Mouse (Mus musculus): Measurements from ENCODE around the gene Olfr1275. TPM values are rescaled to one million over a fixed set of nuclear protein-coding genes. Genes with fewer than 3 reads are reported as not detected.

Gene Olfr1275
- total RNA-seq (2021): not detected
- long read RNA-seq, experiment 1: 0 reads
- long read RNA-seq, experiment 2: 0 reads

DNA sequence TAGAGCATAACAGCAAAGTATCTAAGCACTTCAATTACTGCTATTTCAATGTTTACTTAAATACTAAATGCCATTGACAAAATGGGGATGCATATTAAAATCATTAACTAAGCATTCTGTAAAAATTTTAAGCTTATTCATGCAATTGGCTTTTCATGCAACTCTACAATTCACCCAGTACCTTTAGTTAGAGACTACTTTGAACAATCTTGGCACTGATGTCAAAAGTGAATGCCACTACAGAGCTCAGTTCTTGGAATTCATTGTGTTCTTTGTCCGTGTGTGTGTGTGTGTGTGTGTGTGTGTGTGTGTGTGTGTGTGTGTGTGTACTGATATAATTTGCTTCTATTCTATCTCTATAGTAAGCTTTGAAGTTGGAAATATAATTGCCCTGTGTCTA lies at the start of gene Olfr1275:
Gene Olfr1275, minus strand, starts transcription at position 101 of the 400 bp plus-strand sequence.
- no peak for DNase-seq

- no peak for DNase-seq
Measured at GRCm38 (mm10) chr2:111274006-111274405, 38.9 kb upstream of the Olfr1275 start, which contains the start of gene Olfr1277. Gene Olfr1277, minus strand, starts transcription at chr2:111274106.

DNA sequence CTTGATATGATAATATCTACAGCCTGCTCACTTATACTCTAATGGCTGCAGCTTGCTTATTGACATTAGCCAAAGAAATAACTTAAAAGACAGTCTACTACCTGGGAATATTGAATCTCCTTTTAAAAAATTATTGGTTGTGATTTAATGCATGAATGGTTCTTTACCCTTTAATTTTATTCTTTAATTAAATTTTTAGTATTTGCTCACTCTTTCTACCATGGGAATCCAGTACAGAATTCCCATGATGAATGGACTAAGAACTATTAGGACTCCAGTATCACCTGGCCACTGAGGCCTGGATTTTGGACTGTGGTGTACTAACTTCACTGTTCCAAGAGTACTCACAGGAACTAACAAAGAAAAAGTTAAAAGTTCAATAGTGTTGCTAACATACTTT lies 19.1 kb upstream of the Olfr1275 start, which contains the start of gene Olfr1276:
Gene Olfr1276, plus strand, starts transcription at position 301 of the 400 bp plus-strand sequence.
- DNase-seq: no peak

GRCm38 (mm10) chr2:111229502-111229901 lies 5.6 kb downstream of the Olfr1275 start, which contains the start of gene 4930430A15Rik:
Gene 4930430A15Rik, minus strand, starts transcription at chr2:111229602.
- DNase-seq: no peak

- no peak for DNase-seq
Measured at GRCm38 (mm10) chr2:111182068-111182467, 53.0 kb downstream of the Olfr1275 start.

Other genes starting within 250 kb of the Olfr1275 start
- not detected for gene Gm13941, start 129.3 kb downstream of the Olfr1275 start, total RNA-seq (2021)
- not detected for gene Gm15130, start 82.3 kb downstream of the Olfr1275 start, total RNA-seq (2021)
- gene 4930430A15Rik, start 5.7 kb downstream of the Olfr1275 start, total RNA-seq (2021): not detected
- not detected for gene Olfr1276, start 19.2 kb upstream of the Olfr1275 start, total RNA-seq (2021)
- gene Olfr1277, start 38.8 kb upstream of the Olfr1275 start, total RNA-seq (2021): not detected
- not detected for gene Olfr1278, start 54.9 kb upstream of the Olfr1275 start, total RNA-seq (2021)
- not detected for gene Olfr1279, start 65.3 kb upstream of the Olfr1275 start, total RNA-seq (2021)
- not detected for gene Olfr1280, start 78.7 kb upstream of the Olfr1275 start, total RNA-seq (2021)
- gene Olfr1281, start 91.2 kb upstream of the Olfr1275 start, total RNA-seq (2021): not detected
- not detected for gene Olfr1282, start 100.8 kb upstream of the Olfr1275 start, total RNA-seq (2021)
- not detected for gene Olfr1283, start 131.5 kb upstream of the Olfr1275 start, total RNA-seq (2021)
- gene Olfr1284, start 140.2 kb upstream of the Olfr1275 start, total RNA-seq (2021): not detected
- gene Olfr1286, start 187.8 kb upstream of the Olfr1275 start, total RNA-seq (2021): not detected
- not detected for gene Olfr1287, start 213.9 kb upstream of the Olfr1275 start, total RNA-seq (2021)
- not detected for gene Olfr1288, start 238.8 kb upstream of the Olfr1275 start, total RNA-seq (2021)
- not detected for gene Olfr1289, start 245.5 kb upstream of the Olfr1275 start, total RNA-seq (2021)